Mouse (Mus musculus) midbrain, embryonic 16.5 days (tissue): ENCODE data around the gene Adig. TPM values are rescaled to one million over a fixed set of nuclear protein-coding genes. Genes with fewer than 3 reads are reported as not detected.

Source experiments
- ATAC-seq: fragments of 200-750 bp; cut with Nextera tagmentation; 2 replicates; pipeline ENCODE4 v1.8.0; 2017; ENCODE audit warnings: moderate TSS enrichment
- H3K27ac ChIP-seq: fragments of 300-500 bp; sonication (generic); 2 replicates; pipeline ENCODE4 v1.5.1; 2014; ENCODE audit warnings: mild to moderate bottlenecking, low read length, mixed read lengths
- H3K27me3 ChIP-seq: fragments of 300-500 bp; sonication (generic); 2 replicates; pipeline ENCODE4 v1.6.1; 2014; ENCODE audit warnings: low read depth, low read length, mixed read lengths; ENCODE audit not compliant: control insufficient read depth, insufficient read depth
- H3K36me3 ChIP-seq: fragments of 300-500 bp; sonication (generic); 2 replicates; pipeline ENCODE4 v1.6.1; 2014; ENCODE audit warnings: mild to moderate bottlenecking, low read length, moderate library complexity, mixed read lengths; ENCODE audit not compliant: control insufficient read depth, insufficient read depth
- H3K4me1 ChIP-seq: fragments of 300-500 bp; sonication (generic); 2 replicates; pipeline ENCODE4 v1.6.1; 2014; ENCODE audit warnings: mild to moderate bottlenecking, low read length, mixed read lengths; ENCODE audit not compliant: control insufficient read depth, insufficient read depth
- H3K4me2 ChIP-seq: fragments of 300-500 bp; sonication (generic); 2 replicates; pipeline ENCODE4 v1.6.1; 2014; ENCODE audit warnings: mild to moderate bottlenecking, low read length, mixed read lengths
- H3K4me3 ChIP-seq: fragments of 300-500 bp; sonication (generic); 2 replicates; pipeline ENCODE4 v1.5.1; 2014; ENCODE audit warnings: low read depth, mild to moderate bottlenecking, low read length, moderate library complexity, mixed read lengths
- H3K9ac ChIP-seq: fragments of 300-500 bp; sonication (generic); 2 replicates; pipeline ENCODE4 v1.6.1; 2014; ENCODE audit warnings: low read depth, low read length, mixed read lengths
- H3K9me3 ChIP-seq: fragments of 300-500 bp; sonication (generic); replicated peaks from 2 replicates; pipeline ENCODE4 v1.6.1; 2014; ENCODE audit warnings: mild to moderate bottlenecking, low read length, mixed read lengths; ENCODE audit not compliant: control insufficient read depth, poor library complexity, severe bottlenecking
- WGBS: fragments of 180-500 bp; shearing (Covaris S2); extraction: QIAGEN DNeasy Blood & Tissue Kit; methylation state at CpG from one replicate; pipeline ENCODE4 v1.1.7; 2014; 5-methylcytosine and 5-hydroxymethylcytosine counted together
- polyA plus RNA-seq: library from polyadenylated mRNA; unstranded; fragments of >200 nt; fragmentation: Nextera tagmentation; extraction: Ambion mirVana; gene quantifications from 2 replicates; pipeline ENCODE4 v1.2.1, GENCODE M21; 2015

The Adig gene
- polyA plus RNA-seq, 1 experiment from 2014 or later, result not detected

- Histone ChIP-seq H3K9me3 (no peaks in the 10 kb centered on the region), H3K27ac (peak overlapping the region; percentile 0; the same call in 1 of the 2 replicates), H3K4me2 (peak overlapping the region; percentile 34; the same call in 1 of the 2 replicates), H3K27me3 (peaks cover 10% of the 10 kb centered on the region), H3K9ac (0 out of 2 replicates have a peak overlapping the region, but pooled peaks have one; percentile 1), H3K4me1 (peaks cover 25% of the 10 kb centered on the region), H3K4me3 (no peak overlapping the region), H3K36me3 (no peaks in the 10 kb centered on the region)
- ATAC-seq, result no peak
- 3% methylated on average over 7 of the region's 7 CpGs for WGBS
Observed at GRCm38 (mm10) chr2:158555252-158555651, 52.8 kb downstream of the Adig start.

DNA sequence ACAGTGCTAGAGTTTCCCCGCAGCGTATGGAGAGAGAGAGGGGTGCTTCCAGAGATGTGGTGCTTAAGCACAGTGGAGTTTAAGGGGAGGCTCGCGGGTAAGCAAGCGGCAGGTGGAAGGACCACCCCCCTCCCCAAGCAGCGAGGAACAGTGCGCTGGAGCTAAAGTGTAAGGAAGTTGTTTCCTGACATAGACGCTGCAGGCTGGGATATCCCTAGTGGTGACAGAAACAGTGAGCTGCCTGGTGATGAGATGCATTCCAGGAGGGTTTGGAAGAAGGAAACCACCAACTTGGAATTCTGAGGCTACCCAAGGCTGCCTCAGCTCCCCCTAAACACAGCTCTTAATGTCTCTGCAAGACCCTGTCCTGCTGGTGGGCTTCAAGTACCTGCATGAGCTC, 53.4 kb downstream of the Adig start:
- peak overlapping the region; percentile 0; the same call in 1 of the 2 replicates for H3K27ac ChIP-seq
- peak overlapping the region; percentile 34 for H3K4me2 ChIP-seq
- peaks cover 31% of the 10 kb centered on the region for H3K4me1 ChIP-seq
- no peaks in the 10 kb centered on the region for H3K9me3 ChIP-seq
- peaks cover 10% of the 10 kb centered on the region for H3K27me3 ChIP-seq
- WGBS, result 5% methylated on average over 8 of the region's 8 CpGs
- peak overlapping the region; percentile 11 for H3K4me3 ChIP-seq
- H3K36me3 ChIP-seq, result no peaks in the 10 kb centered on the region
- peak; percentile 27 for ATAC-seq
- H3K9ac ChIP-seq, result peak overlapping the region; percentile 1; the same call in 1 of the 2 replicates

DNA sequence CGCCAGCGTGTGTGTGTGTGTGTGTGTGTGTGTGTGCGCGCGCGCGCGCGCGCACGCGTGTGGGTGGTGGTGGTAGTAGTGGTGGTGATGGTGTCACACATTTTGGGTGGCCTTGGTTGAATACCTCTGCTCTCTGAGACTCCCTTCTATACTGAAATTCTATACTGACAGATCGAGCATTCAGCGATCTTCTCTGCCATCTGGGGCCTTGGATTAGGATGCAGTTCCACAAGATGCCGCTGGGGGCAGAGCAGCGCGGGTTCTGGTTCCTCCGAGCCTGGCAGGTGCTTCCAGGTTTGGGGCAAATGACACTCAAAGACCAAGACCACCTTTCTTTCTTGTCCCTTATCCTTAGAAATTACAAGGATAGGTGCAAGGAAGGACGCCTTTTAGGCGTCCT, 53.8 kb downstream of the Adig start:
- peaks cover 10% of the 10 kb centered on the region for H3K27me3 ChIP-seq
- H3K9ac ChIP-seq, result peak overlapping the region; percentile 1; the same call in 1 of the 2 replicates
- no peaks in the 10 kb centered on the region for H3K9me3 ChIP-seq
- H3K4me3 ChIP-seq, result peak overlapping the region; percentile 11
- H3K4me2 ChIP-seq, result peak overlapping the region; percentile 34
- H3K36me3 ChIP-seq, result no peaks in the 10 kb centered on the region
- ATAC-seq, result peak; percentile 3
- peak overlapping the region; percentile 56 for H3K27ac ChIP-seq
- WGBS, result under 1% methylated on average over 20 of the region's 20 CpGs
- peaks cover 35% of the 10 kb centered on the region for H3K4me1 ChIP-seq

- Histone ChIP-seq H3K36me3 (no peaks in the 10 kb centered on the region), H3K9ac (no peak overlapping the region), H3K27ac (peak overlapping the region; percentile 56), H3K4me1 (peaks cover 40% of the 10 kb centered on the region), H3K4me2 (peak overlapping the region; percentile 34; the same call in 1 of the 2 replicates), H3K9me3 (no peaks in the 10 kb centered on the region), H3K27me3 (peaks cover 10% of the 10 kb centered on the region), H3K4me3 (no peak overlapping the region)
- WGBS, result 6% methylated on average over 5 of the region's 5 CpGs
- ATAC-seq, result no peak
Observed at GRCm38 (mm10) chr2:158556750-158557149, 54.3 kb downstream of the Adig start.

Other genes with a start within 250 kb of the Adig start
- not detected in 2 replicates for gene Bpi, start 244.5 kb upstream of the Adig start, polyA plus RNA-seq
- gene Lbp, start 196.1 kb upstream of the Adig start, polyA plus RNA-seq, result 2.6 and 4.3 TPM in 2 replicates
- 636 and 732 TPM in 2 replicates for gene Snhg11, start 127.0 kb upstream of the Adig start, polyA plus RNA-seq
- gene Ralgapb, start 92.8 kb upstream of the Adig start, polyA plus RNA-seq, result 19.9 and 25.2 TPM in 2 replicates
- gene Arhgap40, start 10.2 kb downstream of the Adig start, polyA plus RNA-seq, result 1.4 and 1.5 TPM in 2 replicates
- 8.2 and 8.6 TPM in 2 replicates for gene Slc32a1, start 108.2 kb downstream of the Adig start, polyA plus RNA-seq
- gene Actr5, start 122.3 kb downstream of the Adig start, polyA plus RNA-seq, result 8.9 and 9.5 TPM in 2 replicates
- 22.0 and 27.7 TPM in 2 replicates for gene Ppp1r16b, start 162.8 kb downstream of the Adig start, polyA plus RNA-seq